10 mouse cellular contexts compared by ENCODE assay signal in the genomic region with DNA sequence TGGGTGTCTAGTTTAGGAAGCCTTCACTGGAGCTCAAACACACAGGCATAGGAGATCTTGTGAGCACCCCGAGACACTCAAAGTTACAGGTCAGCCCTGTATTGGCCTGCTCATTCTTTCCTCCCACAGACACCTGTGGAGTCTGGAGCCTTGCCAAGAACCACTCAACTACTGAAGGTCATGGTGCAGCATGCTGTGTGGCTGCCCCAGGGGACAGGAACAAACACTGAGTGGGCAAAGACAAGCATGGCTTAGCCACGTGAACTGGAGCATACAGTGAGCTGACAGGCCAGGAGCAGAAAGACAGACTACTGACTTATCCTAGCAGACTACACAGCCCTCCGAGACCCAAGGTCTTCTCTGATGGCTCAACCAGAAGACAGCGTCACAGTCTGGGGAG. TPM values are rescaled to one million over a fixed set of nuclear protein-coding genes. Genes with fewer than 3 reads are reported as not detected.
DNase-seq lines count a peak whose midpoint lies in the region; ATAC-seq and TF ChIP-seq lines count a peak whose summit lies in the region.
"Had no signal": no experiment of that assay in that cellular context is flagged by ENCODE, and none has a peak within 500 bp of the region (broad histone marks: within the 10 kb centered on the region; RNA-seq: fewer than 3 reads in every experiment).

No protein-coding gene starts in this region.

- H3K4me2 ChIP-seq in heart, postnatal 0 days (ENCODE audit: low read depth, low read length) = no peak overlapping the region
- H3K4me2 ChIP-seq in liver, postnatal 0 days (ENCODE audit: low read depth, low read length) = no peak overlapping the region
- H3K4me2 ChIP-seq in forebrain, postnatal 0 days (ENCODE audit: low read depth) = no peak overlapping the region
- H3K4me2 ChIP-seq: hindbrain, embryonic 15.5 days; limb, embryonic 12.5 days had no signal

- peaks cover 73% of the 10 kb centered on the region for H3K36me3 ChIP-seq in heart, postnatal 0 days (replicated peaks; ENCODE audit: control insufficient read depth, insufficient read depth, low read length)
- peaks cover 88% of the 10 kb centered on the region for H3K36me3 ChIP-seq in liver, postnatal 0 days (replicated peaks; ENCODE audit: insufficient read depth, low read length)
- peaks cover 86% of the 10 kb centered on the region for H3K36me3 ChIP-seq in forebrain, postnatal 0 days (ENCODE audit: insufficient read depth)

- no peak overlapping the region; the same call in 1 of the 2 replicates for H3K27ac ChIP-seq in heart, postnatal 0 days (ENCODE audit: low read depth)
- peak overlapping the region; percentile 85 for H3K27ac ChIP-seq in liver, postnatal 0 days (ENCODE audit: low read depth)
- H3K27ac ChIP-seq in forebrain, postnatal 0 days (ENCODE audit: low read depth, low read length) = no peak overlapping the region
- H3K27ac ChIP-seq: hindbrain, embryonic 15.5 days; limb, embryonic 12.5 days had no signal

- peak; percentile 77 for ATAC-seq in heart, postnatal 0 days (ENCODE audit: insufficient read depth, low read depth)
- peak; percentile 80 for ATAC-seq in liver, postnatal 0 days
- ATAC-seq in forebrain, postnatal 0 days = no peak

- TF ChIP-seq EP300 in heart, postnatal 0 days (IDR thresholded peaks at IDR 0.05; ENCODE audit: low read depth) = no peak
- TF ChIP-seq EP300 in liver, postnatal 0 days (IDR thresholded peaks at IDR 0.05; ENCODE audit: low read depth) = no peak

- H3K4me3 ChIP-seq in heart, postnatal 0 days (ENCODE audit: low read depth, low read length) = no peak overlapping the region
- no peak overlapping the region for H3K4me3 ChIP-seq in liver, postnatal 0 days (ENCODE audit: low read depth, low read length)
- no peak overlapping the region for H3K4me3 ChIP-seq in forebrain, postnatal 0 days (ENCODE audit: low read depth, low read length)
- H3K4me3 ChIP-seq: hindbrain, embryonic 15.5 days; limb, embryonic 12.5 days had no signal

- H3K9ac ChIP-seq in heart, postnatal 0 days (replicated peaks; ENCODE audit: low read depth, low read length) = no peak overlapping the region
- 0 out of 2 replicates have a peak overlapping the region, but pooled peaks have one; percentile 22 for H3K9ac ChIP-seq in liver, postnatal 0 days (replicated peaks)
- no peak overlapping the region for H3K9ac ChIP-seq in forebrain, postnatal 0 days
- H3K9ac ChIP-seq: hindbrain, embryonic 15.5 days; limb, embryonic 12.5 days had no signal

- peaks cover 26% of the 10 kb centered on the region for H3K4me1 ChIP-seq in heart, postnatal 0 days (ENCODE audit: control insufficient read depth, insufficient read depth)
- H3K4me1 ChIP-seq in liver, postnatal 0 days (ENCODE audit: insufficient read depth) = peaks cover 35% of the 10 kb centered on the region
- no peaks in the 10 kb centered on the region for H3K4me1 ChIP-seq in forebrain, postnatal 0 days (ENCODE audit: insufficient read depth)
- H3K4me1 ChIP-seq: hindbrain, embryonic 15.5 days; limb, embryonic 12.5 days had no signal

- DNase-seq in cerebellum, adult 11-12 months = peak; percentile 59
- DNase-seq in cerebellum, postnatal 4 days (ENCODE audit: low spot score in 2 of 2) = no peak
- DNase-seq in A20 (ENCODE audit: low read depth, low spot score) = peak; percentile 54
- no peak for DNase-seq in heart, postnatal 0 days (ENCODE audit: low spot score)
- DNase-seq in liver, postnatal 0 days = peak; percentile 78
- DNase-seq in forebrain, postnatal 0 days = no peak
- DNase-seq in T-cell, adult 2 months (ENCODE audit: low spot score) = no peak
- no peak for DNase-seq in urinary bladder, adult 18-20 months (ENCODE audit: low spot score in 2 of 2)

- H3K9me3 ChIP-seq in heart, postnatal 0 days (replicated peaks; ENCODE audit: control insufficient read depth, low read length) = no peaks in the 10 kb centered on the region
- no peaks in the 10 kb centered on the region for H3K9me3 ChIP-seq in liver, postnatal 0 days (ENCODE audit: low read length)
- H3K9me3 ChIP-seq in forebrain, postnatal 0 days (ENCODE audit: low read length) = no peaks in the 10 kb centered on the region
- H3K9me3 ChIP-seq: hindbrain, embryonic 15.5 days; limb, embryonic 12.5 days had no signal

- WGBS in heart, postnatal 0 days = 31% methylated on average over 4 of the region's 4 CpGs
- 58% methylated on average over 4 of the region's 4 CpGs for WGBS in liver, postnatal 0 days (ENCODE audit: insufficient replicate concordance)
- 58% methylated on average over 4 of the region's 4 CpGs for WGBS in forebrain, postnatal 0 days

- H3K27me3 ChIP-seq in heart, postnatal 0 days (ENCODE audit: control insufficient read depth, insufficient read depth, low read length) = no peaks in the 10 kb centered on the region
- H3K27me3 ChIP-seq in liver, postnatal 0 days (ENCODE audit: insufficient read depth, low read length) = no peaks in the 10 kb centered on the region
- H3K27me3 ChIP-seq in forebrain, postnatal 0 days (ENCODE audit: insufficient read depth, low read length) = no peaks in the 10 kb centered on the region
- H3K27me3 ChIP-seq: hindbrain, embryonic 15.5 days; limb, embryonic 12.5 days had no signal

- no peak for TF ChIP-seq CTCF in heart, postnatal 0 days (IDR thresholded peaks at IDR 0.05; ENCODE audit: low read depth)
- no peak for TF ChIP-seq CTCF in liver, postnatal 0 days (IDR thresholded peaks at IDR 0.05; ENCODE audit: low read depth)
- no peak for TF ChIP-seq CTCF in forebrain, postnatal 0 days (IDR thresholded peaks at IDR 0.05; ENCODE audit: low read depth)

RNA-seq across cellular contexts. Expression of a gene that starts 12.2 kb away (rescaled TPM):
- 31.8 and 36.3 TPM in 2 replicates for total RNA-seq in heart, postnatal 0 days (2014; rRNA removed; ENCODE audit: low replicate concordance)
- polyA plus RNA-seq in heart, postnatal 0 days (2015; fragmentation: Nextera tagmentation; extraction: Ambion mirVana) = 9.8 TPM in 2 replicates
- polyA plus RNA-seq in liver, postnatal 0 days (2015; fragmentation: Nextera tagmentation; extraction: Ambion mirVana) = 7.9 and 8.1 TPM in 2 replicates
- total RNA-seq in forebrain, postnatal 0 days (2014; rRNA removed) = 49.8 and 65.9 TPM in 2 replicates
- 16.8 and 20.8 TPM in 2 replicates for polyA plus RNA-seq in forebrain, postnatal 0 days (2015; fragmentation: Nextera tagmentation; extraction: Ambion mirVana)

RNA-seq across cellular contexts. Expression of a gene that starts 17.2 kb away (rescaled TPM):
- 21.2 and 23.7 TPM in 2 replicates for total RNA-seq in heart, postnatal 0 days (2014; rRNA removed; ENCODE audit: low replicate concordance)
- 20.5 and 23.4 TPM in 2 replicates for polyA plus RNA-seq in heart, postnatal 0 days (2015; fragmentation: Nextera tagmentation; extraction: Ambion mirVana)
- polyA plus RNA-seq in liver, postnatal 0 days (2015; fragmentation: Nextera tagmentation; extraction: Ambion mirVana) = 16.9 and 19.0 TPM in 2 replicates
- total RNA-seq in forebrain, postnatal 0 days (2014; rRNA removed) = 13.5 and 14.2 TPM in 2 replicates
- polyA plus RNA-seq in forebrain, postnatal 0 days (2015; fragmentation: Nextera tagmentation; extraction: Ambion mirVana) = 16.8 and 17.4 TPM in 2 replicates

RNA-seq across cellular contexts. Expression of a gene that starts 27.2 kb away (rescaled TPM):
- total RNA-seq in heart, postnatal 0 days (2014; rRNA removed; ENCODE audit: low replicate concordance) = 21.9 and 43.1 TPM in 2 replicates
- polyA plus RNA-seq in heart, postnatal 0 days (2015; fragmentation: Nextera tagmentation; extraction: Ambion mirVana) = 10.2 and 12.7 TPM in 2 replicates
- polyA plus RNA-seq in liver, postnatal 0 days (2015; fragmentation: Nextera tagmentation; extraction: Ambion mirVana) = 9.3 and 10.6 TPM in 2 replicates
- total RNA-seq in forebrain, postnatal 0 days (2014; rRNA removed) = 60.8 and 66.4 TPM in 2 replicates
- 25.2 and 37.4 TPM in 2 replicates for polyA plus RNA-seq in forebrain, postnatal 0 days (2015; fragmentation: Nextera tagmentation; extraction: Ambion mirVana)

RNA-seq across cellular contexts. Expression of a gene that starts 41.9 kb away (rescaled TPM):
- 23.0 and 42.1 TPM in 2 replicates for total RNA-seq in heart, postnatal 0 days (2014; rRNA removed; ENCODE audit: low replicate concordance)
- polyA plus RNA-seq in heart, postnatal 0 days (2015; fragmentation: Nextera tagmentation; extraction: Ambion mirVana) = 23.6 and 26.5 TPM in 2 replicates
- polyA plus RNA-seq in liver, postnatal 0 days (2015; fragmentation: Nextera tagmentation; extraction: Ambion mirVana) = 41.5 and 47.7 TPM in 2 replicates
- 10.8 and 16.0 TPM in 2 replicates for total RNA-seq in forebrain, postnatal 0 days (2014; rRNA removed)
- 11.2 and 11.9 TPM in 2 replicates for polyA plus RNA-seq in forebrain, postnatal 0 days (2015; fragmentation: Nextera tagmentation; extraction: Ambion mirVana)

RNA-seq across cellular contexts. Expression of a gene that starts 42.1 kb away (rescaled TPM):
- 2.5 and 4.8 TPM in 2 replicates for total RNA-seq in heart, postnatal 0 days (2014; rRNA removed; ENCODE audit: low replicate concordance)
- polyA plus RNA-seq in heart, postnatal 0 days (2015; fragmentation: Nextera tagmentation; extraction: Ambion mirVana) = 6.1 and 6.4 TPM in 2 replicates
- polyA plus RNA-seq in liver, postnatal 0 days (2015; fragmentation: Nextera tagmentation; extraction: Ambion mirVana) = 9.2 and 13.2 TPM in 2 replicates
- total RNA-seq in forebrain, postnatal 0 days (2014; rRNA removed) = 2.9 and 3.8 TPM in 2 replicates
- polyA plus RNA-seq in forebrain, postnatal 0 days (2015; fragmentation: Nextera tagmentation; extraction: Ambion mirVana) = 3.4 and 4.3 TPM in 2 replicates

Comparison
In these comparisons a context has a peak if more than half of its experiments do, and no peak if none do; other contexts are left out.
1. DNase-seq: peak in cerebellum, adult 11-12 months (single experiment), A20 (single experiment) and liver, postnatal 0 days (single experiment); none in cerebellum, postnatal 4 days (0 of 2), heart, postnatal 0 days (single experiment), forebrain, postnatal 0 days (single experiment), T-cell, adult 2 months (single experiment) and urinary bladder, adult 18-20 months (0 of 2).